Mouse (Mus musculus) gastrocnemius, postnatal 4 days (tissue): ENCODE results near the gene Plpp3. TPM values are rescaled to one million over a fixed set of nuclear protein-coding genes. Genes with fewer than 3 reads are reported as not detected.
A peak's percentile ranks its signal among the peaks of the same experiment; 100 is the strongest.
"Not testable (repeated sequence)": the region's sequence is repeated elsewhere in the genome, so short reads cannot be mapped to it uniquely, and the experiment has no call there.

Experiments used
- DNase-seq, 2 experiments: peaks; one replicate each; pipeline ENCODE4 v3.0.0; 2021 to 2022; ENCODE audit warnings: low spot score in 2 of 2, mixed read lengths in 2 of 2
- total RNA-seq, 2 experiments: library from RNA; stranded (reverse); gene quantifications; 2 replicates each; pipeline ENCODE4 v1.2.3; 2021

Plpp3 gene
- total RNA-seq, 2 experiments from 2014 or later = 116 to 119 TPM

DNA sequence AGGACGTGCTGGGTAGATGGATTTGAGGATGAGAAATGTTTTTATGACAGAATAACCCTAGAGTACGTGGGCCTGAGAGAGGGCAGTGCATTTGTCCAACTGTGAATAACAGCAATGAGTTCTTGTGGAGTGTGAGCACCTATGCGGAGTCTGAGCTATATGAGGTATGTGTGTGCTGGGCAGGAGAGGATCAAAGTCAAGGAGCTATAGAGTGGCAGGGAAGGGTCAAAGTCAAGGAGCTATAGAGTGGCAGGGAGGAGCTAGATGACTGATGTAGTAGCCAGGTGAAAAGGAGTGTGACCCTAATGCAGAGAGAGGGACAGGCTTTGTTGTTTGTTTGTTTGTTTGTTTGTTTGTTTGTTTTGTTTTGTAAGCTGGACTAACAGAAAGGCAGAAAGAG, 98.0 kb downstream of the Plpp3 start:
- no peak for DNase-seq

DNA sequence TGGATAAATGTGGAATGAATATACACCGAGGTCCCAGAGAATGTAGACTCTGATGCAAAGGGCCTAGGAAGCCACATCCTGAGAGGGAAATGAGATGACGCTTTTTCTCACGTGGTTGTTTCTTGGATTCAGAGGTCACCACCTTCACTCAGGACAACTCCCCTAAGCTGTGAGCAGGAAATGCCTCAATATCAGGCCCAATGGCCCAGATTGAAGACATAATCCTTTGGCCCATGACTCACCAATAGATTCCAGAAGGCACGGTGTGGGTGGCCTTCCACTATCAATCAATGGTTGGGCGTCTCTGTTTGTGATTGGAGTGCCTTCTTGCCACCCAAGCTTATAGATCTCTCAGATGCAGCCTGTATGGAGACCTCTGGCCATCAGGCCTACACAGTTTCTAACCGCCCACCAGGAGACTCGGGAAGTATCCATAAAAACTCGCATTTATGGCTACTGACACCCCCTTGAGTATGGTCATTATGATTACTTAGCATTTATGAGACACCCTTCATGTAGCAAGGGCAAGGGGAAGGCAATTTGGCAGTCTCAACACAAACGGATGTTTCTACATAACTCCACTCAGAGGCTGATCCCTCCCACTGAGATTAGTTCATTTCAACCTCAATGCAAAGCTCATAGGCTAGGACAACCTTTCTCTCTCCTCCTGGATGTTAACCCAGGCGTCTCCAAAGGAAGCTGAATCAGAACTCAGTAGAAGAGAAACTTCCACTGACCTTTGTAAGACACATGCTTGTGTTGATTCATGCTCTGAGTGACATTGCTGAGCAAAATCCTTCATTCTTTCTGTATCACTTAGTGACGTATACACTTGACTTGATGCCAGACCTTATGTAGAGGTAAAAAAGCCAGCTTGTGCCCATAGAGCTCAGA, 100.8 kb downstream of the Plpp3 start:
- no peak for DNase-seq

DNA sequence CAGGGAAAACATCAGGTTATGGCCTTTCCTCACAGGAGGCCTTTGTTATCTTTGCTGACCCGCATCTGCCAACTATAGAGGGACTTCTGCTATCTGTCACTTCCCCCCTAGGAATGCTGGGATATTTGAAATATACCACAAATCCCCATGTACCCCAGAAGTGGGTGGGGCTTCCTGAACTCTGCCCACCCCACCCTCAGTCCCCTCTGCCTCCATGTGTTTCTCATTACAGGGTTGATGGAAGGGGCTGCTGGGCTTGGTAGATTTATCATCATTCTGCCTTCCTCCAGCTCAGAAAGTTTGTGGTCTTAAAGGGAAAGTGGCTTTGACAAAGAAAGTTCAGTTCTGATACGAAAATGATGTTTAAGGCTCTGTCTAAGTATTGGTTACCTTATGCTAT, 103.2 kb downstream of the Plpp3 start:
- no peak for DNase-seq

GRCm38 (mm10) chr4:105260893-105261769, 104.0 kb downstream of the Plpp3 start:
- DNase-seq = no peak

DNA sequence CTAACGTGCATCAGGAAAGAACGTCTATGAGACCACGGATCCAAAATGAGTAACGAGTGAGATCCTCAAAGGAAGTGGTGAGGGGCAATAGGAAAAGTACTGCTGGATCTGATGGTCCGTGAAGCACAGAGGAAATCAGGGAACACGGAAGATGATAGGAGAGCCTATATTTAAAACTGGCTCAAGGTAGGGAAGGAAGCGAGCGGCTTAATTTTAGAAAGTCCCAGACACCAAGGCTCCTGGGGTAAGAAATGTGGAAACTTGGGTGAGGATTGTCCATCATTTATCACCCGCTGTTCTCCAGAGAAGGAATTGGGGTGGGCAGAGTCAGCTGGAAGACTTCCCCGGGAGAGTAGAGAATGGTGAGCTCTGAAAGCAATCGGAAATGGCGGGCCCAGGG, 105.2 kb downstream of the Plpp3 start:
- no peak for DNase-seq

GRCm38 (mm10) chr4:105263600-105263999, 106.5 kb downstream of the Plpp3 start:
- DNase-seq = no peak

DNA sequence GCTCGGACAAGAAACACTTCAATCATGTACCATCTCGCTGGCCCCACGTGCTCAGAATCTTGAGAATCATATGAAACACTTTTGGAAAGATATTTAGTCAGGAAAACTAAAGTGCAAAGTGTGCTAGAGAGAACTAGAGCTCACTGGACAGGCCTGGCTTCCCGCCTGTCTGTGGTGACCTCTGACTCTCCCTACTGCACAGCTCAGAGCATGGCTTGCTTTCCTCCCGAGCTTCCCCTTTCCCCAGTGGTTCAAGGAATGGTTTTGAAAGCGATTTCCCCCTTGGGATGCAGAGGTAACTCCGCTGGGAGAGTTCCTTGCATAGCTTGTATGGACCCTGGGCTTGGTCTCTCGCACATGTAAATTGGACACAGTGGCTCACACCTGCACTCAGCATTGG, 107.9 kb downstream of the Plpp3 start:
- no peak for DNase-seq

DNA sequence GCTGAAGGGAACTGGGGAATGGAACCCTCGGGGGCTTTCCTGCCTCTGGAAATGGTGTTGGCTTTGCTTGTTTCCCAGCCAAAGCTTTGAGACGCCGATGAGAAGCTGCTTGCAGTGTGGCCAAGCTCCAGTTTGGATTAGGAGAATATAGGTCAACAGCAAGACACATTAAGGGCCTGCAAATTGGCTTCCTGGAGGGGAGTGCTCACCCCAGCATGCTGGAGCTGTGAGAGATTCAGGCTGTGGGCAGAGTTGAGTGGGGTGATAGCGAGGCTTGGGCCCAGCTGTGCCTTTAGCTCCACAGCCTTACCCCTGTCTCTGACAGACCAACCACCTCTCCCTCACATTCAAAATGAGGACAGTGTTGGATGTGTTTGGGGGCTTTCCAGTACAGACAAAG, 108.5 kb downstream of the Plpp3 start:
- DNase-seq = no peak

DNA sequence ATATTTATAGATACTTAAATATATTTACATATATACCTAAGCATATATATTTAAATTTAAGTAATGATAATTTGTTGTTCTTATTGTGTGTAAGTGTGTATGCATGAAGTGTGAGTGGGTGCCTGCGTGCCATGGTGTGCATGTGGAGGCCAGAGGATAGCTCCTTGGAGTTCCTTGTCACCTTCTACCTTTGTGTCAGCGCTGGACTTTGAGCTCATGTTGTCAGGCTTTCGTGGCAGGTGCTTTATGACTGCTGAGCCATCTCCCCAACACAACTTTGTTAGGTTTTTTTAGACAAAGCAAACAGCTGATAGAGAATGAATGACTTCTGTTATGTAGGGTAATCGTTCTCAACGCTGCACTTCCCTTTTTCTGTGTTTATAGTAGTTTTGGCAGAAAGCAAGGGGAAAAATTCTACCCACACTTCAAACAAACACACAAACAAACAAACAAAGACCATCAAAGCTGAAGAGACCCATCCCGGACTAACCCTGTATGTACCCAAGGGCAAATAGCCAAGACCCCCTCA, 111.1 kb downstream of the Plpp3 start:
- DNase-seq = no peak

DNA sequence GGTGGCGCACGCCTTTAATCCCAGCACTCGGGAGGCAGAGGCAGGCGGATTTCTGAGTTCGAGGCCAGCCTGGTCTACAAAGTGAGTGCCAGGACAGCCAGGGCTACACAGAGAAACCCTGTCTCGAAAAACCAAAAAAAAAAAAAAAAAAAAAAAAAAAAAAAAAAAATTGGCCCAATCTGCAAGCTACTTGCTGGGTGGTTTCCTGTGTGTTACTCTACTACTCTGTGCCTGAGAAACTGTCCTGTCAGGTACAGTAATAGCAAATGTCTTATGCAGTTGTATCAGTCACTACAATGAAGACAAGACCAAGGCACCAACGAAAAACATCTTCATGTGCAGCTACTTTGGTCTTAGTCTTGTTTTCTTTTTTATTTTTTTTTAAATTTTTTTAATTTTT, 112.3 kb downstream of the Plpp3 start:
- DNase-seq = not testable (repeated sequence)

DNA sequence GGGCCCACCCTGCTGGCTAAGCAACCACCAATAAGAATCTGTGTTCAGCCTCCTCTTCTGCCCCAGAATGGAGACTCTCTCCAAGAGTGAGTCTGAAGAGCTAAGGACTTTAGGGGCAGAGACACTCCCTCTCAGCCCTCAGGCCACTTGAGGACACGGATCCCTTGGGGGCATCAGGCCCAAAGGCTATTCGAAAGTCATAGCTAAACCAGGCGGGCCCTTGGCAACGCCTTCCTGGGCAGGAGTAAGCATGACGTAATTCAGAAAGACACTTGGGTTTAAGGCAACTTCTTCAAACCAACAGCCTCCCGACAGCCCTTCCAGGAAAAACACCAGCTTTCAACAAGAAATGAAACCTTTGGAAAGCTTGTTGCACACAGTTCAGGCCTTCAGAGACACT, 114.0 kb downstream of the Plpp3 start:
- DNase-seq = peak in 1 of 2 experiments; percentile 37

GRCm38 (mm10) chr4:105273034-105273433, 115.9 kb downstream of the Plpp3 start:
- DNase-seq = no peak

GRCm38 (mm10) chr4:105273486-105273885, 116.3 kb downstream of the Plpp3 start:
- no peak for DNase-seq

DNA sequence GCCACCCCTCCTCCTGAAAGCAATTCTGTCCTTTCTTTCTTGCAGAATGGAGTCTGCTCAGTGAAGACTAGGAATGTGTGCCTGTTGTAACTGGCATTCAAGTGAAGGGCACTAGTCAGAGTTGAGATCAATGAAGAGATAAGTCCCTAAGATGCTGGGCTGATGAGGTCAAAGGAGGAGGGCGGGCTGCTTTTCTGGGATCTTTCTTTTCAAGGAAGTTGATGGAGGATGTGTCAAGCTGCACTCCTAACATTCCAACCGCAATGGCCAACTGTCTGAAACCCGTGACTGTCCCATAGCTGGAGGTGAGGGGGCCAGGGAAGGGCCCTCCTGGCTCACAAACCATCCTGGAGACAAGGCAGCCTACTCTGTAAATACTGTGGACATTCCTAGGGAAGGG, 118.5 kb downstream of the Plpp3 start:
- no peak for DNase-seq

- no peak for DNase-seq
Observed at GRCm38 (mm10) chr4:105276062-105276795, 119.1 kb downstream of the Plpp3 start.

DNA sequence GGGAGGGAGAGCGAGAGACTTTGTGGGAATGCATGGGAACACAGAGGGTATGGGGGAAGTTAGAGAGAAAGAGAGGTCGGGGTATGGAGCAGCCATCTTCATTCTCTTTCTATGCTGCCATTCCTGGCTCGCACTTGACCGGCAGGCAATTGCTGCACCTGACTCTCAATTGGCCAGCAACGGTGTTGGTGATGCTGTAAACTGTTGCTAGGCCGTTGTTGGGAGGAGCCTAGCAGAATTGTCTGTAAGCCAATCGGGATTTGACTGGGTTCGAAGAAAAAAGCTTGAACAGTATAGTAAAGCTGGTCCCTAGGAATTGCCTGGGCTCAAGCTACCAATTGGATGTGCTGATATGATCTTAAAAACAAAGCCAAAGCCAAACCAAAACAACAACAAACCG, 121.0 kb downstream of the Plpp3 start:
- DNase-seq = no peak

GRCm38 (mm10) chr4:105278571-105279410, 121.6 kb downstream of the Plpp3 start:
- peak in 1 of 2 experiments; percentile 48 for DNase-seq

DNA sequence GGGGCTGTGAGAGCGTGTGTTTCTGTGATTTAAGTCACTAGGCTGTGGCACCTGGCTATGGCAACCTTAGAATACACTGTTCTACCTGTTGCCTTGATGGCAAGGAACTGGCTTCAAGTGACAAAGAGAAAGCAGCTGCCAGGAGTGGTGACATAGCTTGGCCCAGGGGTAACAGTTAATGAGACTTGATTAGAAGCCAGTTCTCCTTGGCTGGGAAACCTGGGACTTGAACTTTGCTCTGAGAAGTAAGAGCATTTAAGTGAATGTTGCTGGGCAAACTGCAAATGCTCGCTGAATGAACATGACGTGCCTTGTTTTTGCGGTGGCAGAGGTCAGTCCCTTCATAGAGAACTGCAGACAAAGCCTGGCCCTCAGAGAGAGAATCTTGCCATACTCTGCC, 122.7 kb downstream of the Plpp3 start:
- DNase-seq = no peak

DNA sequence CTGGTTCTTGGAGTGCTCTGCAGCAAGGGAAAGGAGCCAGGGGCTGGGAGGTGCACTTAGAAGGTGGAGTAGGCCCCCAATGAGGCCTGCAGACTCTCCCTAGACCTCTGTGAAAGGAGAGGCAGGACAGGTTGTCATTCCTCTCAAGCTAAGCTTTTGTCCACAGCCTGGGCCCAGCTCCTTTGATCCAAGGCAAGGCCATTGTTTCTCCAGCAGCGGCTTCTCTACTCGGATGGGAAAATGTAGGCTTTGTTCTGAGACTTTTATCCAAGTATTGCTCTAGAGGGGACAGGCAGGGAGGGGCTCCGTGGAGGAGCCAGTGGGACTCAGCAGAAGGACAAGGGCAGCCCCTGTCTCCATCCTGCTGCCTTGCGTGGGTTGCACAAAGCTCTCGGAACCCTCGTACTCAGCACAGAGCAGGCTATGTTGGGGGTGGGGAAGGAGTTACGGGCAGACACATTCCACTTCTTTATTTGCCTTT, 124.6 kb downstream of the Plpp3 start:
- DNase-seq = no peak
